Mouse (Mus musculus) bone marrow macrophage, adult 2 months (primary cell): Measurements from ENCODE around the gene Krt42.

Experiments used
- CTCF ChIP-seq: IDR thresholded peaks from 2 replicates; pipeline ENCODE4 v1.5.1; 2012; ENCODE audit warnings: low read depth, mild to moderate bottlenecking, low read length, moderate library complexity
- POLR2A ChIP-seq: IDR thresholded peaks from 2 replicates; pipeline ENCODE4 v1.6.1; 2012; ENCODE audit warnings: mild to moderate bottlenecking, low read depth, low read length, borderline replicate concordance

GRCm38 (mm10) chr11:100284988-100285387, 15.3 kb upstream of the Krt42 start:
- no peak for TF ChIP-seq POLR2A
- no peak for TF ChIP-seq CTCF
